Mouse (Mus musculus) limb, embryonic 10.5 days (tissue): ENCODE data around the gene Daam1. TPM values are rescaled to one million over a fixed set of nuclear protein-coding genes. Genes with fewer than 3 reads are reported as not detected.

Experiments
- DNase-seq: peaks from one replicate; pipeline ENCODE4 v3.0.0-alpha.2; 2017; ENCODE audit warnings: low spot score
- H3K27ac ChIP-seq: fragments of 300-500 bp; sonication (generic); 2 replicates; pipeline ENCODE4 v1.5.1; 2016; ENCODE audit warnings: mild to moderate bottlenecking
- H3K27me3 ChIP-seq: fragments of 300-500 bp; sonication (generic); 2 replicates; pipeline ENCODE4 v1.6.1; 2016; ENCODE audit warnings: low read depth, mild to moderate bottlenecking; ENCODE audit not compliant: poor library complexity, severe bottlenecking
- H3K36me3 ChIP-seq: fragments of 300-500 bp; sonication (generic); 2 replicates; pipeline ENCODE4 v1.6.1; 2016; ENCODE audit warnings: mild to moderate bottlenecking, moderate library complexity
- H3K4me1 ChIP-seq: fragments of 300-500 bp; sonication (generic); 2 replicates; pipeline ENCODE4 v1.6.1; 2016
- H3K4me3 ChIP-seq: fragments of 300-500 bp; sonication (generic); 2 replicates; pipeline ENCODE4 v1.5.1; 2016; ENCODE audit warnings: mild to moderate bottlenecking, moderate library complexity
- H3K9me3 ChIP-seq: fragments of 300-500 bp; sonication (generic); replicated peaks from 2 replicates; pipeline ENCODE4 v1.6.1; 2016; ENCODE audit warnings: mild to moderate bottlenecking
- WGBS: fragments of 180-500 bp; shearing (Covaris S2); methylation state at CpG from one replicate; pipeline ENCODE4 v1.1.7; 2016; 5-methylcytosine and 5-hydroxymethylcytosine counted together
- polyA plus RNA-seq: library from polyadenylated mRNA; unstranded; fragments of >200 nt; fragmentation: Nextera tagmentation; extraction: Ambion mirVana; gene quantifications from 2 replicates; pipeline ENCODE4 v1.2.1, GENCODE M21; 2016

The Daam1 gene
- polyA plus RNA-seq, 1 experiment from 2014 or later: 5.2 TPM

DNA sequence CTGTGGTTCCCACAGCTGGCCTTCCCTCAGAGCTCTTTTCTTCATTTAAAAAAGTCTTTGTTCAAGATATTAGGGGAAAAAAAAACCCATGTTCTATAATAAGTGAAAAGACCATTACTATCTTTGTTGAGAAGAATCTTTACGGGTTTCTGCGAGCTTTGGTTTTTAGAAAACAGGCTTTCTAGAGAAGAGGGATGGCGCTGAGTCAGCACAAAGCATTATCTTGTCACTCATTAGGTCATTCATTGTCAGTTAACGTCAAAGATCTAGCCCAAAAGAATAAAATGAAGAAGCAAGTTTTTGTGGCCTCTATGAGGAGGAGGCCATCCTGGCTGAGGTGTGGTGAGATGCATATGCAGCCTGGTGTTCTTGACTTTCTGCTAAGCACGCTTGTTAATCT lies 78.1 kb downstream of the Daam1 start:
- Histone ChIP-seq H3K27me3 (no peaks in the 10 kb centered on the region), H3K9me3 (no peaks in the 10 kb centered on the region), H3K36me3 (no peaks in the 10 kb centered on the region), H3K4me3 (no peak overlapping the region), H3K27ac (no peak overlapping the region), H3K4me1 (peaks cover 18% of the 10 kb centered on the region)
- 94% methylated on average over 5 of the region's 5 CpGs for WGBS
- DNase-seq: no peak

DNA sequence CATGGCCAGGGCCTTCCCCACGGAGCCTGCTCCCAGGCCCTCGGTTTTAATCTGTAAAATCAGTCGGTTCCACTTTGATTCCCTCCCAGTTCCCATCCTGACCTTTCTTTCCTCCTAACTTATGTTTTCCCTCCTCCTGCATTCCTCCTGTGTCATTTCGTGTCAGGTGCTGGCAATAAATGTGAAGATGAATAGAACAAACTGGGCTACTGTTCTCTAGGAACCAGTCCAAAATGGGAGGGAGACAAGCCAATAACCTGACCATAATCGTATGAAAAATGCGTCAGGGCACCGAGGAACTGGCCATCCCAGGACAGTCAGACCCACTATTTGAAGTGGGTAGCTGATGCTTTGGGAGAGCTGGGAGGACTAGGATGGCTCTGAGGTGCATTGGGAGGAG lies 79.4 kb downstream of the Daam1 start:
- WGBS: 78% methylated on average over 7 of the region's 7 CpGs
- H3K9me3 ChIP-seq: no peaks in the 10 kb centered on the region
- no peak overlapping the region for H3K4me3 ChIP-seq
- no peaks in the 10 kb centered on the region for H3K27me3 ChIP-seq
- H3K4me1 ChIP-seq: peaks cover 18% of the 10 kb centered on the region
- DNase-seq: no peak
- no peaks in the 10 kb centered on the region for H3K36me3 ChIP-seq
- no peak overlapping the region; the same call in 1 of the 2 replicates for H3K27ac ChIP-seq

DNA sequence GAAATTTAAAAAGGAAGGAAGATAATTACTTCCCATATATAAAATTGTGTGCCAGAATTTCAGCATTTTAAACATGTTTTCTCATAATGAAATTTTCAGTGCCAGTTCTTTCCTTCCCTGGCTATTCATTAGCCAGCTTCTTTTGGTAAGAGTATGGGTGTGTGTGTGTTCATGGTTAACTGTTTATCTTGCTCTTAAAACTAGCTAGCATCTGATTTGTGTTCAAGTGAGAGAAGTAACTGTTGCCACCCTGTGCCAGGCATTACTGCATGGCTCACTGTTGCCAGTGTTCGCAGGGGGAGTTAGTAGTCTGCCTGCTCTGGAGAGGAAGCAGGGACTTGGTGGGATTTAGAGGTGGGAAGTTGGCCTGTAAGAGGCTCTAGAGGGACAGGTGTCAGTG lies 81.4 kb downstream of the Daam1 start:
- Histone ChIP-seq H3K9me3 (no peaks in the 10 kb centered on the region), H3K4me3 (no peak overlapping the region), H3K27me3 (no peaks in the 10 kb centered on the region), H3K27ac (no peak overlapping the region), H3K36me3 (0 out of 2 replicates have a peak, but pooled peaks cover 3% of the 10 kb centered on the region), H3K4me1 (peaks cover 18% of the 10 kb centered on the region)
- DNase-seq: no peak
- 93% methylated on average over 1 of the region's 1 CpGs for WGBS

DNA sequence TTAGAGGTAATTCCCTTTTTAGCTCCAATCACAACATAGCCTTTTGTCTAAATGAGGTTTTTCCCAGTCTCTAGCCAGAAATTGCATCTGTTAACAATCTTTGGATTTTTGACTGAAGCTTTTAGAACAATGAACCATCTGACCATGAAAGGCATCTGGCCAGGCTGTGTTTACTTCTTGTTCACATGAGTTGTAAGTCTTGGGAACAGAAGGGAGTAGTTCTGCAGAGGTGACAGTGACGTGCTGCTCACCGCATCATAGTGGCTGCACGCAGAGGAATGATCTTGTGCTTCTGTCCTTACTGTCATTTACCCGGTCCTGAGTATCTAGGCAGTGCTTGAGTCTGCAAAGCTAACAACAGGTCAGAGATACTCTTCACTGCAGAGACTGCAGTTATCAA lies 88.3 kb downstream of the Daam1 start:
- H3K27me3 ChIP-seq: no peaks in the 10 kb centered on the region
- no peaks in the 10 kb centered on the region for H3K9me3 ChIP-seq
- H3K36me3 ChIP-seq: 0 out of 2 replicates have a peak, but pooled peaks cover 6% of the 10 kb centered on the region
- 65% methylated on average over 4 of the region's 4 CpGs for WGBS
- no peak overlapping the region for H3K27ac ChIP-seq
- H3K4me3 ChIP-seq: no peak overlapping the region
- peaks cover 8% of the 10 kb centered on the region; the same call in 1 of the 2 replicates for H3K4me1 ChIP-seq
- DNase-seq: no peak

DNA sequence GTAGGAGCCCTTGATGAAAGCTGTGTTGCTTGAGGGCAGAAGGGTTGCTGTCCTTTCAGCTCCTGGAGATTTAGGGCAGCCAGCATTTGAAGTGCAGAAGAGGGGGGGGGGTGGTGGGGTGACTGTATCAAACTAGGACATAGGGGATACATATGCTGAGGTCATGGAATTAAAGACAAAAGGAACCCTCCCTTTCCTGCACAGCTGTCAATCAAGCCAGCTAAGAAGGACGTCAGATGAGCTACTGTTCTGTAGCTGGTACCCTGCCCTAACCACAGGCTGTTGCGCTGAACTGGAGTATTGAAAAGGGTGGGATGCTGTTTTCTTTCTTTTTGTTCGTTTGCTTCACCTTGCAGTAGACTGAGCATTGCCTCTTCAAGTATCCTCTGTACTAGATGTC lies 89.1 kb downstream of the Daam1 start:
- 63% methylated on average over 3 of the region's 3 CpGs for WGBS
- H3K4me1 ChIP-seq: peaks cover 8% of the 10 kb centered on the region; the same call in 1 of the 2 replicates
- no peaks in the 10 kb centered on the region for H3K27me3 ChIP-seq
- H3K9me3 ChIP-seq: no peaks in the 10 kb centered on the region
- H3K4me3 ChIP-seq: no peak overlapping the region
- H3K36me3 ChIP-seq: 0 out of 2 replicates have a peak, but pooled peaks cover 6% of the 10 kb centered on the region
- no peak for DNase-seq
- no peak overlapping the region for H3K27ac ChIP-seq

DNA sequence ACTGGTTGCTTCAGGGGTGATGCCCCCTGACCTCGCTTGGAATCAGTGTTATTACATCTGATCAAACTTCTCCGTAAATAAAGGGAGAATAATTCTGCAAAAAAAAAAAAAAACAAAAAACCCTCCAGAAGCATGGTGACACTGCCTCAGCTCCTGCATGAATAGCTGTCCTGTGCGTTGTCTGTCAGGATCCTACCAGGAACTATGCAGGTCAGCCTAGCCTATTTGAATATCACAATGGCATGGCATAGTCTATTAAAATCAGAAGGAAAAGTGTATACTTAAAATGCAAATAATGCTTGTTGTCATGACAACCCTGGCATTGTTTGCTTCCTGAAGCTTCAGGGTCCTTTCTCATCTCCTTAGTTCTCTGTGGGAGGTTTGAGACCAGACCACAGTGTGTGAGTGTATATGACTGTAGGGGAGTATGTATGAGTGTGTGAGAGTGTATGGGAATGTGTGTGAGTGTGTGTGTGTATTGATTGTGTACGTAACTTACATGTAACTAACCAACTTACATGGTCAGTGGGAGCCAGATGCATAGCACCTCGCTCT lies 92.0 kb downstream of the Daam1 start:
- no peak overlapping the region for H3K27ac ChIP-seq
- DNase-seq: no peak
- no peak overlapping the region for H3K4me3 ChIP-seq
- H3K36me3 ChIP-seq: no peaks in the 10 kb centered on the region
- H3K9me3 ChIP-seq: no peaks in the 10 kb centered on the region
- peaks cover 11% of the 10 kb centered on the region; the same call in 1 of the 2 replicates for H3K4me1 ChIP-seq
- 93% methylated on average over 5 of the region's 5 CpGs for WGBS
- no peaks in the 10 kb centered on the region for H3K27me3 ChIP-seq

DNA sequence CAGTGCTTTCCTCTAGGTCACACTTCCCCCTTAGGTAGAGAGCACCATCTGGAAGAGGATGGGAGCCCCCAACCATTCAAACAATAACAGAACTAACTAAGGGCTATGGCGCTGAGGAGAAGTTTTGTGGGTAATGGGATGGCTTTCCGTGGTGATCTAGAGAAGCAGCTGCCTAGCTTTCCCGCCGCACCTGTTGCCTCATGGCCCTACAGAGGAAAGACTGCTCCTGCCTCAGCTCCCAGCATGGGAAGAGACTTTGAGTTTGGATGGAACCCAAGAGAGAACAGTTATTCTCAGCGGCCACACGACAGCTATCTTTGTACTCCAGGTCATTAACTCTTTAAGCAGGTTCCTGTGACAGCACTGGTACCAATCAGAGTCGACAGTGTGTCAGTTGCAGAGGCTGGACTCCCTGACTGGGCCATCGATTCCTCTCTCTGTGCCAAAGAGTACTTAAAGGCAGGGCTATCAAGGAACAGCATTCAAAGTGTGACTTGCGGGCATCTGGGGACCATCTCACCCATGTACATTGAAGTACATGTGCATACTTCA lies 94.2 kb downstream of the Daam1 start:
- Histone ChIP-seq H3K36me3 (no peaks in the 10 kb centered on the region), H3K4me3 (no peak overlapping the region), H3K9me3 (no peaks in the 10 kb centered on the region), H3K4me1 (0 out of 2 replicates have a peak, but pooled peaks cover 4% of the 10 kb centered on the region), H3K27me3 (no peaks in the 10 kb centered on the region), H3K27ac (no peak overlapping the region)
- no peak for DNase-seq
- 92% methylated on average over 9 of the region's 9 CpGs for WGBS

DNA sequence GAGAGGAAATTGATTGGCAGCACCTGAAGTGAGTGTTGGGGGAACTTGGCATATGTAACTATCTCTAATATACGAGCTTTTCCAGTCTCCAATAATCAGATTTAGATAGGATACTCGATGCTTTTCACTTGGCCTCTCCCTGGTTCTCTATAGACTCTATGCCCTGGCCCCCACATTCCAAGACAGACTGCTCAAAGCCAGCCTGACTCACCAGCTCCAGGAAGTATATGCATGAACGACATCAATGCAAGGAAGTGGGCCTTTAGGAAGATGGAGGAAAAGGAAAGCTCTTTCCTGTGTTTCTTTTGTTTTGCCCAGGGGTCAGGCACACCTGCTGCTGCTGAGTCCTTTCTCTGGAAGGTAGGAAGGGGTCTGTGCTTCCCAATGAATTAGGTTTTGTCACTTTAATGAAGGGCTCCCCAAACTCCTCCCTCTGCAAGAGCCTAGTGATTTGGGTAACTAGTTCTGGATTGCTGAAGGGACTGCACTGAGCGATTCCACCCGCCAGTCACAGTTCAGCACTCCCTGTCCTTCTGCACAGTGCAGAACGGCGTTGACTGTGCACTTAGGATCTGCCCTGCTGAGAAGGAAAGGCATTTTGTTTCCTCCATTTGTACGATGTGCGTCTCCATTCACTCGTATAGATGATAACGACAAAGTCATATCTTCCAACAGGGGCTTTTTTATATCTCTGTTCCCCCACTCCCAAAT lies 95.3 kb downstream of the Daam1 start:
- Histone ChIP-seq H3K4me1 (0 out of 2 replicates have a peak, but pooled peaks cover 4% of the 10 kb centered on the region), H3K27ac (no peak overlapping the region), H3K9me3 (no peaks in the 10 kb centered on the region), H3K36me3 (no peaks in the 10 kb centered on the region), H3K27me3 (no peaks in the 10 kb centered on the region), H3K4me3 (no peak overlapping the region)
- 78% methylated on average over 11 of the region's 11 CpGs for WGBS
- no peak for DNase-seq

DNA sequence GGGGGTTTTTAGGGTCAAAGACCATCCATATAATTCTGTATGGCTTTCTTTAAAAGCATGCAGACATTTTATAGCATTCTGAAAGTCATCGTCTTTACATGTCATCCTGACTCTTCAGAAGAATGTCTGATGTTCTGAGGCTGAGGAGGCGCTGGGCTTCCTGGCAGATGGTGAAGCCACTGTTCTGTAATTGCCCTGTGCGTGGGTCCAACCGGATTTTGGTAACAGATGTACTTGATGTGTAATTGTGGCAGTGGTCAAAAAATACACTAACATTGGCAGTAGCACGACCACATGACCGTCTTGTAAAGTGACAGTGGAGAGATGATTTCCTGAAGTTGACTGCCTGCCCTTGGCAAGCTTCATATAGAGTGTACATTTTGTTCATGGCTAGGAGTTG lies 97.2 kb downstream of the Daam1 start:
- Histone ChIP-seq H3K9me3 (no peaks in the 10 kb centered on the region), H3K36me3 (no peaks in the 10 kb centered on the region), H3K27ac (no peak overlapping the region), H3K27me3 (no peaks in the 10 kb centered on the region), H3K4me1 (0 out of 2 replicates have a peak, but pooled peaks cover 4% of the 10 kb centered on the region), H3K4me3 (no peak overlapping the region)
- DNase-seq: no peak
- 94% methylated on average over 6 of the region's 6 CpGs for whole genome bisulfite sequencing

DNA sequence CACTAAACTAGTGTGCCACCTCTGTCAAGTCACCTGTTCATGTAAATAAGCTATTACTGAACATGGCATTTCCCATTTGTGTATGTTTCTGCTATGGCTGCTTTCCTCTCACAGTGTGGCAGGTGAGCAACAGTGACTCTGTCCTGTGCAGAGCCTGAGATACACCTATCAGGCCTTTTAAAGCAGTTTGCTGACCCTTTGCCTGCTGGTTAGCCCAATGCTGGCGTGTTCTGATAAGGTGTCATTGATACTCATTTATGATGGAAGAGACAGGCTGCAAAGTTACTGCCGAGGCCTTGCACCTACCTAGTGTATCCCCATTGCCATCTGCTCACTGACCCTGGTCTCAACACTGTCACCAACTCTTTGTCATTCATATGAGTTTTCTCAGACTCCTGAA lies 99.0 kb downstream of the Daam1 start:
- Histone ChIP-seq H3K27ac (no peak overlapping the region), H3K4me3 (no peak overlapping the region), H3K36me3 (no peaks in the 10 kb centered on the region), H3K9me3 (no peaks in the 10 kb centered on the region), H3K27me3 (no peaks in the 10 kb centered on the region), H3K4me1 (0 out of 2 replicates have a peak, but pooled peaks cover 4% of the 10 kb centered on the region)
- no peak for DNase-seq
- 86% methylated on average over 2 of the region's 2 CpGs for WGBS

DNA sequence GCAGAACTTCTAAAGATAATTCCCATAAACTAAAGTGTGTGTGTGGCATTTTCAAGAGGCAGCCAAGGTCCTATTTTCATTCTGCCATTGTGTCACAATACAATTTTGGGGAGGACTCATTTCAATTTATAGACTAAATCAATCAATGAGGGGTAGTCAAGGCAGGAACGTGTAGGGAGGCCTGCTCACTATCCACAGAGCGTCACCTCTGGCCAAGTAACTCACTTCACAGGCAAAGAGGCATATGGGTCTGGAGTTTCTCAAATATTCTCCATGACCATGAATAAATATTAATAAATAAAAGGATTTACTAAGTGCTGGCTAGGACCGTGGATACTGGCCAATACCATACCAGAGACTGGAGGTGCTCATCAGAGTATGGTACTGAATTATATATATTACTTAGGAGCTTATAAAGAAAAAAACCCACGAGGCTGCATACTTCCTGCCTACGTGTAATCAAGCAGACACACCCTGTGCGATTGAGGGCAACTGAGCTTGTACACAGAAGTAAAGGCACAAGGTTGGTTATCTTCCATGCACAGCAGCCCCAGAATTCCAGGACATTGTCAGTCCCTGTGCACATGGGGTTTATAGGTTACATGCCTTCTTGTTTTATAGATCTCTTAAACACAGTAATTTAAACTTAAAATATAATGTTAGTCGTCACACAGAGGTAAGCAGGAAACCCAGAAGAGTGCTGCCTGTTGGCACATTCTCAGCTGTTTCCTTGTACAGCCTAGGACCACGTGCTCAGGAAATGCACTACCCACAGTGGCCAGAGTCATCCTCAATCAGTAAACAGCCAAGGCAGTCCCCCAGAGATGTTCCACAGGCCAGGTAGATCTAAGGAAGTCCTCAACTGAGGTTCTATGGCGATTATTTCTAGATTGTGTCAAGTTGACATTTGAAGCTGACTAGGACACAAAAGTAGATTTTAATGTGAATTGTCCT lies 101.8 kb downstream of the Daam1 start:
- no peaks in the 10 kb centered on the region; the same call in 1 of the 2 replicates for H3K4me1 ChIP-seq
- no peak overlapping the region for H3K27ac ChIP-seq
- no peaks in the 10 kb centered on the region for H3K27me3 ChIP-seq
- H3K4me3 ChIP-seq: no peak overlapping the region
- 82% methylated on average over 9 of the region's 9 CpGs for WGBS
- DNase-seq: no peak
- H3K36me3 ChIP-seq: no peaks in the 10 kb centered on the region
- no peaks in the 10 kb centered on the region for H3K9me3 ChIP-seq

DNA sequence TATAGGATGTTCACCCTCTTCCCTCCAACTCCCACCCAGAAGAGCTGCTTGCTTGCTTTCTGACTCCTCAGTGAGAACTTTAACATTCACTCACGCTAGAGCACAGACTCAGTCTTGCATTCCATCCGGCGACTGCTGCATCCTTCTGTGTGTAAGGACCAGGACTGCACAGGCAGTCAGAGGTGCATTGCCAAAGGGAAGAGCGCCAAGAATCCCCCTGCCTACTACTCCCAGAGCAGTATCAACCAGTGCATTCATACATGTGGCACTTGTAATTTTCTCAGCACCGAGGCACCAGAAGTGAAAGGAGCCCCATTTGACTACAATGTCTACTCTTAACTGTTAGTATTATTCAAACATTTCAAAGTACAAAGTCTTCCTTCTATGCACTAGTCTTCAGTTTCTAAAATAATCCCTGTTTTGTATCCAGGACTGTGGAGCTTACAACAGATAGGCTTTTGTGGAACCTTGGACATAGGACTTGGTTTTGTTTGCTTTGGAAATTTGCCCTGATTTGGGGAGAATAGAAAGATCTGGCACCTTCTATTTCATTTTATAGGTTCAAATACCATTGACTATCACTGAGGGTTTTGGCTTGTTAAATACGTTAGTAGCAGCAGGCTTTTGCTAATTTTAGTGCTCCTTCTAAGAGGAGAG lies 103.2 kb downstream of the Daam1 start:
- Histone ChIP-seq H3K27me3 (no peaks in the 10 kb centered on the region), H3K4me3 (no peak overlapping the region), H3K27ac (no peak overlapping the region), H3K4me1 (no peaks in the 10 kb centered on the region; the same call in 1 of the 2 replicates), H3K36me3 (no peaks in the 10 kb centered on the region), H3K9me3 (no peaks in the 10 kb centered on the region)
- no peak for DNase-seq
- 95% methylated on average over 6 of the region's 6 CpGs for WGBS
